Mouse (Mus musculus): Measurements from ENCODE around the gene Slc22a14.

Slc22a14 gene

GRCm38 (mm10) chr9:119357331-119358057, 7.9 kb downstream of the Slc22a14 start, which contains the start of gene Xylb:
Gene Xylb (plus strand): TSS chr9:119357381.
- peak; percentile 64 for DNase-seq (ENCODE audit: low spot score)

DNA sequence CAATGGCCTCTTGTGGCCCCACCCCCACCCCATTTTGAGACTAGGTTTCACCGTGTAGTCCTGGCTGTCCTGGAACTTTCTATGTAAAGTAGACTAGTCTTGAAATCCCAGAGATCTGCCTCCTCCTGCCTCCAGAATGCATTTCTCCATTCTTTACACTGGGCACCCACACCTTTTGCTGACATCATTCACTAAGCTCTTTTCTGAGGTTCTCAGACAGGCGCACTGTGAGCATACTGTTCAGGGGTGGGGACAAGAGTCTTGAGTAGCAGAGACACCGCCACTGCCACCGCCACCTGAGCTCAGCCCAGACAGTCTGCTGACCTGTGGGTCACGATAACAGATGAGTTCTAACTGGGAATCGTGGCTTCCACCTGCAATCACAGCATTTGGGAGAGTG, 9.4 kb downstream of the Slc22a14 start:
- DNase-seq (ENCODE audit: low spot score): no peak

DNA sequence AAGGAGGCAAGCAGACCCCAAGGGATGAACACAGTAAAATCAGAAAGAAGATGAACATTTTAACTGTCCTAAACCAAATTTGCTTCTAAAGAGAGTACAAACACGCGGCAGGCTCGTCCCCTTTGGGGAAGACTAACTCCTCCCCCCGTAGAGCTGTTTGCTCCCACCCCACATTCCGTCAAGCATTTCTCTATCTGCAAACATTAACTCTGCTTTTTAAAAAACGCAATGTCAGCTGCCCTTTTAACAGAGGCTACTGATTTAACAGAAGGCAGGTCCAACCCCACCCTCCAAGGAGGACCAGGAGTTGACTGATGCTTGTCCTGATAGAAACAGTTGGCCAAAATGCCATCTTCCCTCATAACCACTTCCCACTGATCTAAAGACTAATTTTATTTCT, 11.4 kb downstream of the Slc22a14 start:
- DNase-seq (ENCODE audit: low spot score): no peak

GRCm38 (mm10) chr9:119352060-119352459, 13.3 kb downstream of the Slc22a14 start:
- peak; percentile 46 for DNase-seq (ENCODE audit: low spot score)

DNA sequence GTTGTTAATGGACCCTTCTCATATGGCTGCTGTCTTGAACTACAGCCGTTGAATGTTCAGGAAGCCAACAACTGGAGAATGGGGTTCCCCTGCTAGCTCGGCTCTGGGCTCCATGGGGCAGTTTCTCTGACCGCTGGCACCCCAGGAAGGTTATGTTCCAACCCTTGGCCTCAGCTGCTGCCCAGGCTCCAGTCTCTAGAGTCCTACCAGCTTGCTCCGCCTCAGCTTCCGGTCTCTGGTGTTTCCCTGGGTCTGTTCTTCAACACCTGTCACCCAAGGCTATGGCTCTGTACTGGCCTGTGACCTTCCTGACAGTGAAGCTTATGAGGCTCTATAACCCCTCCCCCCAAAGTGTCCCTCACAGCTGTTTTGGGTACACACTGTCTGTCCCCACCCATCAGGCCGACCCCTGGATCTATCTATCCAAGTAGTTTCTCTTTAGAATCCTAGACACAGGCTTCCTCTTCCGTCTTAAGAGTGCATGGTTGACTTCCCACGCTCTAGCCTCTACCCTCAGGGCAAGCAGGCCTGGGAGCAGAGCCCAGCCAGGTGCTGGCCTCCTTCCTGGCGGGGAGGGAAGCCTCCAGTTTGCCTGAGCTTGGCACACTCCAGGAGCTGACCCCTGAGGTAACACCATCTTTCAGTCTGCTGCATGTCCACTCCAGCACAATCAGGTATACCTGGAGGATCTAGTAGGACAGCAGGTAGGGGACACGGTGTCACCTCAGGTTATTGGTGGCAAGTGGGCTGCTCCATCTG, 14.2 kb downstream of the Slc22a14 start:
- no peak for DNase-seq (ENCODE audit: low spot score)

DNA sequence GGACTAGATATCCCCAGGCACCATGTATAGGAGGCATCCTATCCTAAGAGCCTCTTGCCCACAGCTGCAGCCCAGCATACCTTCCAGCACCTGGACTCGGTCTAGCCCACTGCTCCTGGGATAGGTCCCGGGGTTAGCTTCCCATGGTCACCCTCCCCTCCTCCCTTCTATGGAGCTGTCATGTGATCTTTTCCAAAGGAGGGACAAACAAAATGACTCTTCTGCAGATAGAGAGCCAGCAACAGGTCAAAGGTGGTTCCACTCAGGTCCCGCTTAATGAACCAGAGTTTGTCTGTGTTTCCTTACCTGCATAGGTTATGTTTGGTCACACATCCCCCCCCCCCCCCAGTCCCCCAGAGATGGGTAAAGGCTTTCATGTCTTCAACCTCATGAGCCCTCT, 14.8 kb downstream of the Slc22a14 start:
- DNase-seq (ENCODE audit: low spot score): no peak

DNA sequence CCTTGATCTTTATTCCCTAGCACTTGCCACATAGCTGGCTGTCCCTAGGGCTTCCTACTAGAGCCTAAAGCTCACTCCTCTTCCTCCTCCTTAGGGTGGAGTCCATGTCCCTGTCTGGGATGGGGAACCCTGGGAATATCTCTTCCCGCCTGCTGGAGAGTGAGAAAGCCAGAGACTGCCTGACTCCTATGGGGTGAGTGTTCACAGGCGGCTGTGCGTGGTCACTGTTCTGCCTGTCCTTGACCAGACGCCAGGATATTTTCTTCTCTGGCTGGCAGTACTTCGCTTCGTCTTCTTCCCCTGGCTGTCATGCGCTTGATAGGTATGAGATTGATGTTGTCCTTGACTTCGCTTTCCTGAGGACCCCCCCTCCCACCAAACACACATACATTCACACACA, 19.0 kb downstream of the Slc22a14 start:
- DNase-seq (ENCODE audit: low spot score): no peak

DNA sequence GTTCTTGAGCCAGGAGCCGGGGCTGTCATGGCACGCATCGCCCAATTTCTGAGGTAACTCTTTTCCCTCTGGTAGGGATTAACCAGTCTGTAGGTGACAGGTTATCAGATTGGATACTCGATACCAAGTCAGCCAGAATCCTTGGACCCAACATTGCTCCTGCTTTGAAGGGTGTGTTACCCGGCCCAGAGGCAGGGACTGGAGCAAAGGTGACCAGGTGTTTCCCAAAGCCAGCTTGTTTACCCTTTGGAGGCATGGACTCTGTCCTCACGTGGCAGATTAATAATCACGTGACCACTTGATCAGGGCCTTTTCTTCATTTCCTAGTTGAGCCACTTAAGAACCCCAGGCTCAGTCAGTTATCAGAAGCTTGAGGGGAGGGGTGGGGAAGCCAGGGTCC, 22.6 kb downstream of the Slc22a14 start:
- no peak for DNase-seq (ENCODE audit: low spot score)

DNA sequence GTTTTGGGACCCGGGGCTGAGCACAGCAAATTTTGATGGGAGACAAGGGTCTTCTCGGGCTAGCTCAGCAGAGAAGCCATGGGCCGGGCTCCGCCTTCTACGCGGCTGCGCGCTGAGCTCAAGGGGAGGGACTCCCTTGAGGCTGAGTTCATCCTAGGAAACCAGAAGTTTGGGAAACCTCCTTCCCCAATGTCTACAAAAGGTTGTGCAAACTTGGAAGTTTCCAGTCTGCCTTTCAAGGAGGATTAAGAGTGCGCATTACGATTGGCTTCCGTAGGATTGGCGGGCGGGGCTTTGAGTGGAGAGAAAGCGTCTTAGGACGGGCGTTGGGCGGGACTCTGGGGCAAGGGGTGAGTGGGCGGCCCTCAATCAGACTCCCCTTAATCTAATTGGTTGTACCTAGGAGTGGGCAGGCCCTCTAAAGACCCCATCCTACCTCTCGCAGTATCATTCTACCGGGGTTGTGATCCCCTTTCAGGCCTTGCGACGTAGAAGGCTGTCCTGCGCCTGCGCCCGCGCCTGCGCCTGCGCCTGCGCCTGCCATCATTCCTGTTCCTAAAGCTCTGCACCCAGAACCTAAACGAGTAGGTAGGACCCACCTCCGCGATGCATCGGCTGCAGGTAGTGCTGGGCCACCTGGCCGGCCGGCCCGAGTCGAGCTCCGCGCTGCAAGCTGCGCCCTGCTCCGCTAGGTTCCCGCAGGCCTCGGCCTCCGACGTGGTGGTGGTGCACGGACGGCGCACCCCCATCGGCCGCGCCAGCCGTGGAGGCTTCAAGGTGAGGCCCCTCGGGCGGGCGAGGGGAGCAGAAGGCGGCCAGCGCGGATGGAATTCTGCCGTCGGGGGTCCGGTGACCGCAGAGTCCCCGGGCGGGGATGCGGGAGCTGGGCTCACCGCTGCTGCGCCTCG, 24.2 kb downstream of the Slc22a14 start, which contains the start of gene Myd88:
Gene Myd88, minus strand, starts transcription at position 503 of the 908 bp plus-strand sequence.
- DNase-seq (ENCODE audit: low spot score): peak; percentile 77

DNA sequence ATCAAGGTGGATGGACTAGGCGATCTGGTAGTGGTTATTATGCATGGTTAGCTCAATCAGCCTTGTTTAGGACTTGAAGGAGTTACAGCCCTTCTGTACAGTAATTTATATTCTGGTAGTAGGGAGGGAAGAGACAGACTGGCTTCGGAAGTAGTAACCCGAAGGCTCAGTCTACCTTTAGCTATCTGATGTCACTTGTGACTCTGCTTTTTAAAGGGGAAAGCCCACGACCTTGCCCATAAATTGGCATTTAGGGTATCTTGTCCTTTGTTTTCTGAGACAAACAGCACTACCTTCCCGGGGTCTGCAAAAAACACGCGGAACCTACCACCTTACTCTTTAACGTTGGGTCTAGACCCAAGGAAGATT, 25.2 kb downstream of the Slc22a14 start:
- DNase-seq (ENCODE audit: low spot score): no peak

- peak; percentile 62 for DNase-seq (ENCODE audit: low spot score)
Observed at GRCm38 (mm10) chr9:119339558-119340211, 25.7 kb downstream of the Slc22a14 start, which contains the start of gene Acaa1a. Gene Acaa1a (plus strand): TSS chr9:119339676.

DNA sequence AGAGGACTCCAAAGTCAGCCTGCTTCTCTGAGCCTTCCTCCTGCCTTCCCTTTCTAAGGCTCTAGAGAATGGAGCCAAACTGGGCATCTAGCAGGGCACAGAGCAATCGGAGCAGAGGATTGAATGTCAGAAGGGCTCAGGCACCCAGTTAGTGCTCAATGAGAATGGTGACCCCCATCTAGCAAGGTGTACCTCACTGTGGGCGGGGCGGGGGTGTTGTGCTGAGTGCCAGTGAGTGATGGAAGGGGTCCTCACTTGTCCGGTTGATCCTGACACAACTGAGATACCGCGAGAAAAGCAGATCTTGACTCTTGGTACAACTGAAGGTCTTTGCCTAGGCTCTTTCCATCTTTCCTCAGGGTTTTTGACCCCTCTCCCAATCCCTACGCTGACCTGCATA, 26.2 kb downstream of the Slc22a14 start:
- no peak for DNase-seq (ENCODE audit: low spot score)

DNA sequence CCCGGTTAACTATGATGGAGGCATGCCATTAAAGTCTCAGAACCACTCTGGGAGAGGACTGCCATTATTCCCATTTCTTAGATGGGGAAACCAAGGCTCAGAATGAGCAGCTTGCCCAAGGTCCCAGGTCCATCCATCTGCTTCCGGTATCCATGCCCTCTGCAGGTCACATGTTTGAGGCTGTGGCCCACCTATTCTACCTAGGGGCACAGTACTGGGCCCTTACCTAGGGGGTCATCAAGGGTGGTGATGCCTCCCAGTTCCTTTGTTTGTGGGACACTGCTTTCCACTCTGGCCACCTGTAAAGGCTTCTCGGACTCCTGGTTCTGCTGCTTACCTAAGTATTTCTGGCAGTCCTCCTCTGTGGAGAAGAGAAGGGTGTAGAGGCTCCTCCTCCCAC, 27.0 kb downstream of the Slc22a14 start:
- DNase-seq (ENCODE audit: low spot score): no peak

- DNase-seq (ENCODE audit: low spot score): no peak
Observed at GRCm38 (mm10) chr9:119337842-119338241, 27.5 kb downstream of the Slc22a14 start.

GRCm38 (mm10) chr9:119335571-119335970, 29.8 kb downstream of the Slc22a14 start:
- no peak for DNase-seq (ENCODE audit: low spot score)

- DNase-seq (ENCODE audit: low spot score): no peak
Observed at GRCm38 (mm10) chr9:119334834-119335233, 30.5 kb downstream of the Slc22a14 start.

DNA sequence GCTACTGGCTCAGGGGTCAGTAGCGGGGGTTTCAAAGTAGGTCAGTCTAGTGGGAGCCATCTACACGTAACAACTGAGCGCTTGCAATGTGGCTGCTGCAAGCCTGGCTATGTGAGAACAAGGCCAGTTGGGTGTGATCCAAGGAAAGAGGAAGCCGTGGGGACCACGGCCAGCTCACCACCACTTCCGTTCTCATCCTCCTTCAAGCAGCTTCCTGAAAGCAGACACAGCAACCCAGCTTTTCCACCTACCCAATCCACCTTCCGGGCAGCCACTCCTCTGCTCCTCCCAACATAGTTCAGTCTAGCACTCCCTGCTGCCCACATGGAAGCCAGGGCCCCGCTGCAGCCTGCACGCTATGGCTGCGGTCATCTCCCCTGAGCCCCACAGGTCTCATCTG, 31.0 kb downstream of the Slc22a14 start:
- no peak for DNase-seq (ENCODE audit: low spot score)

GRCm38 (mm10) chr9:119330186-119330963, 35.0 kb downstream of the Slc22a14 start:
- no peak for DNase-seq (ENCODE audit: low spot score)

DNA sequence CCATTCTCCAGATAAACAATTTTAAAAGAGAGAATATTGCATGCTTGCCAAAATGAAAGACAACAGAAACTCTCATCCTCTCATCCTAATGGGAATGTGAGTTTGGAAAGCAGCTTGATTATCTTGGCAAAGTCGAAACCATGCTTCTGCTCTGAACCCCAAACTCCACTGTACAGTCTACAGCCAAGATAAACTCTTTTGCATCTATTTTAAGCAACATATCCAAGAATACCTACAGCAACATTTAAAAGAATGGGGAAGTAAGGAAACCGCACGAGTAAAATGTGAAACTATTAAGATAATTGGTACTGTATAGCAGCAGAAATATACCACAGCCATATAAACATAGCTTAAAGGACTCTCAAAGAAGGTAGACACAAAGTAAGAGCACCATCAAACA, 36.9 kb downstream of the Slc22a14 start:
- DNase-seq (ENCODE audit: low spot score): no peak

- DNase-seq (ENCODE audit: low spot score): no peak
Observed at GRCm38 (mm10) chr9:119324130-119324529, 41.2 kb downstream of the Slc22a14 start.

GRCm38 (mm10) chr9:119323260-119323645, 42.1 kb downstream of the Slc22a14 start:
- DNase-seq (ENCODE audit: low spot score): no peak
